In the genomic region with DNA sequence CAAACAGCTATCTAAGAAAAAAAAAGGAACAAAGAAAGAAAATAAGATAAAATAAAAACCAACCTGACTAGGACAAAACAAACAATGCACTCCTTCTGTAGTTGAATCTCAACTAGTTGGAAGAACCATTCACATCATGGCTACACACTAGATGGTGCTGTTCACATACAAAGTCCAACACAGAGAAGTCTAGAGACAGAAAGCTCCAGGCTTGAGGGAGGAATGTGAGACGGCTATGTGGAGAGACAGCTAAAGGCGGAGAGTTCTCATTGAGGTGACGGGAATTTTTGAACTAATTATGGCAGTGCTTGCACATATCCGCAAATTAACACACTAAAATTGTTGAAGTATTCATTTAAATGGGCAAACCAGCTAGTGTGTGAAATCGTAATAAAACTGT, we compare ENCODE assay signal across 20 mouse cellular contexts. TPM values are rescaled to one million over a fixed set of nuclear protein-coding genes. Genes with fewer than 3 reads are reported as not detected.
DNase-seq lines count a peak whose midpoint lies in the region; ATAC-seq and TF ChIP-seq lines count a peak whose summit lies in the region.
"Had no signal": no experiment of that assay in that cellular context is flagged by ENCODE, and none has a peak within 500 bp of the region (broad histone marks: within the 10 kb centered on the region; RNA-seq: fewer than 3 reads in every experiment).

No protein-coding gene starts in this region.

- 70% methylated on average over 5 of the region's 5 CpGs for WGBS in forebrain, embryonic 16.5 days
- WGBS in forebrain, embryonic 10.5 days = 79% methylated on average over 5 of the region's 5 CpGs
- WGBS in bone marrow, adult 2 months = 77% methylated on average over 5 of the region's 5 CpGs

- no peak overlapping the region for H3K9ac ChIP-seq in forebrain, embryonic 16.5 days (replicated peaks; ENCODE audit: low read depth, low read length)
- H3K9ac ChIP-seq: heart, embryonic 12.5 days; hindbrain, embryonic 13.5 days; limb, embryonic 12.5 days; midbrain, embryonic 13.5 days; neural tube, embryonic 13.5 days had no signal

- H3K27ac ChIP-seq in forebrain, embryonic 16.5 days (ENCODE audit: low read length) = no peak overlapping the region
- H3K27ac ChIP-seq in forebrain, embryonic 10.5 days = no peak overlapping the region
- no peak overlapping the region for H3K27ac ChIP-seq in layer of hippocampus, adult 2 months
- H3K27ac ChIP-seq in bone marrow, adult 2 months (ENCODE audit: control insufficient read depth, insufficient read depth, low read depth, low read length, poor library complexity) = no peak overlapping the region
- H3K27ac ChIP-seq: hindbrain, embryonic 13.5 days; limb, embryonic 12.5 days; midbrain, embryonic 13.5 days; neural tube, embryonic 13.5 days had no signal

- no peaks in the 10 kb centered on the region for H3K4me1 ChIP-seq in forebrain, embryonic 16.5 days (replicated peaks; ENCODE audit: control insufficient read depth, insufficient read depth, low read length)
- H3K4me1 ChIP-seq in forebrain, embryonic 10.5 days = peaks cover 8% of the 10 kb centered on the region; the same call in 1 of the 2 replicates
- peaks cover 4% of the 10 kb centered on the region; the same call in 1 of the 2 replicates for H3K4me1 ChIP-seq in bone marrow, adult 2 months (ENCODE audit: control insufficient read depth, insufficient read depth, low read length)
- H3K4me1 ChIP-seq: hindbrain, embryonic 13.5 days; limb, embryonic 12.5 days; midbrain, embryonic 13.5 days; neural tube, embryonic 13.5 days had no signal

- no peak overlapping the region for H3K4me2 ChIP-seq in forebrain, embryonic 16.5 days (ENCODE audit: low read length)
- H3K4me2 ChIP-seq: heart, embryonic 12.5 days; hindbrain, embryonic 13.5 days; limb, embryonic 12.5 days; midbrain, embryonic 13.5 days; neural tube, embryonic 13.5 days had no signal

- no peaks in the 10 kb centered on the region for H3K9me3 ChIP-seq in forebrain, embryonic 16.5 days (ENCODE audit: control insufficient read depth, low read length)
- no peaks in the 10 kb centered on the region for H3K9me3 ChIP-seq in forebrain, embryonic 10.5 days
- H3K9me3 ChIP-seq: heart, embryonic 12.5 days; hindbrain, embryonic 13.5 days; limb, embryonic 12.5 days; midbrain, embryonic 13.5 days; neural tube, embryonic 13.5 days had no signal

- no peak for TF ChIP-seq POLR2A in bone marrow, adult 2 months (IDR thresholded peaks at IDR 0.05; ENCODE audit: borderline replicate concordance, control insufficient read depth, low read depth, low read length)

- no peaks in the 10 kb centered on the region for H3K27me3 ChIP-seq in forebrain, embryonic 16.5 days (replicated peaks; ENCODE audit: control insufficient read depth, insufficient read depth, low read length)
- no peaks in the 10 kb centered on the region for H3K27me3 ChIP-seq in forebrain, embryonic 10.5 days (ENCODE audit: poor library complexity, severe bottlenecking)
- H3K27me3 ChIP-seq: heart, embryonic 12.5 days; hindbrain, embryonic 13.5 days; limb, embryonic 12.5 days; midbrain, embryonic 13.5 days; neural tube, embryonic 13.5 days; Patski had no signal

- ATAC-seq in forebrain, embryonic 16.5 days = peak; percentile 41; the same call in 1 of the 2 replicates
- ATAC-seq: midbrain, embryonic 13.5 days; Patski had no signal

- no peaks in the 10 kb centered on the region for H3K36me3 ChIP-seq in forebrain, embryonic 16.5 days (ENCODE audit: control insufficient read depth, insufficient read depth)
- no peaks in the 10 kb centered on the region; the same call in 1 of the 2 replicates for H3K36me3 ChIP-seq in forebrain, embryonic 10.5 days (replicated peaks)
- H3K36me3 ChIP-seq: heart, embryonic 12.5 days; limb, embryonic 12.5 days; midbrain, embryonic 13.5 days; neural tube, embryonic 13.5 days had no signal

- no peak overlapping the region for H3K4me3 ChIP-seq in forebrain, embryonic 16.5 days (replicated peaks; ENCODE audit: low read length)
- H3K4me3 ChIP-seq in forebrain, embryonic 10.5 days = no peak overlapping the region
- H3K4me3 ChIP-seq in layer of hippocampus, adult 2 months = no peak overlapping the region
- no peak overlapping the region for H3K4me3 ChIP-seq in bone marrow, adult 2 months (replicated peaks; ENCODE audit: control insufficient read depth, low read depth, low read length)
- H3K4me3 ChIP-seq: erythroblast, embryonic 14.5 days; heart, embryonic 12.5 days; hindbrain, embryonic 13.5 days; limb, embryonic 12.5 days; midbrain, embryonic 13.5 days; neural tube, embryonic 13.5 days had no signal

- TF ChIP-seq CTCF in layer of hippocampus, adult 2 months (conservative IDR thresholded peaks at IDR 0.05) = peak; percentile 66
- TF ChIP-seq CTCF in bone marrow, adult 2 months (IDR thresholded peaks at IDR 0.05; ENCODE audit: control insufficient read depth, insufficient read depth, low read length) = 0 out of 2 replicates have a peak, but pooled peaks have one; percentile 11

- DNase-seq in forebrain, embryonic 10.5 days (ENCODE audit: extremely low spot score, low spot score) = no peak
- no peak for DNase-seq in layer of hippocampus, adult 2 months (ENCODE audit: low spot score in 2 of 2)
- DNase-seq in layer of hippocampus, postnatal 36 days = no peak
- DNase-seq in 3T3-L1 (ENCODE audit: low read depth, low spot score) = peak; percentile 40
- DNase-seq in Muller cell, postnatal 12 days (ENCODE audit: inconsistent ontology term) = no peak
- DNase-seq in thymus, postnatal 36 days = no peak
- DNase-seq: adrenal gland, adult 2 months; cerebellum, postnatal 25 days; kidney, postnatal 10 days; lung, adult 18-20 months; thymus, adult 2 months had no signal

RNA-seq across cellular contexts. Expression of gene Cdadc1, which starts 43.7 kb away (rescaled TPM):
- 36.8 and 38.5 TPM in 2 replicates for polyA plus RNA-seq in forebrain, embryonic 16.5 days (2015; fragmentation: Nextera tagmentation; extraction: Ambion mirVana)
- 23.5 and 26.6 TPM in 2 replicates for polyA plus RNA-seq in forebrain, embryonic 10.5 days (2016; fragmentation: Nextera tagmentation; extraction: Ambion mirVana)
- 10 to 100 TPM; 65.5 to 71.3 TPM for total RNA-seq in layer of hippocampus, adult 2 months (2021)
- 10 to 100 TPM; 67.1 to 81.0 TPM for total RNA-seq in layer of hippocampus, postnatal 36 days (2021)
- 11.1 and 24.1 TPM in 2 replicates for polyA plus RNA-seq in bone marrow, adult 2 months (2011; ENCODE audit: insufficient read depth, insufficient read length, low replicate concordance, missing spikeins)
